Mouse (Mus musculus) embryonic facial prominence, embryonic 10.5 days (tissue): ENCODE data around the gene Fancg. TPM values are rescaled to one million over a fixed set of nuclear protein-coding genes. Genes with fewer than 3 reads are reported as not detected.
A peak's percentile ranks its signal among the peaks of the same experiment; 100 is the strongest.

Experiments used
- DNase-seq: peaks from one replicate; pipeline ENCODE4 v3.0.0-alpha.2; 2017; ENCODE audit warnings: low spot score
- H3K27ac ChIP-seq: fragments of 300-500 bp; sonication (generic); replicated peaks from 2 replicates; pipeline ENCODE4 v1.5.1; 2016; ENCODE audit warnings: mild to moderate bottlenecking
- H3K27me3 ChIP-seq: fragments of 300-500 bp; sonication (generic); replicated peaks from 2 replicates; pipeline ENCODE4 v1.6.1; 2016; ENCODE audit warnings: low read depth, mild to moderate bottlenecking; ENCODE audit not compliant: poor library complexity, severe bottlenecking
- H3K36me3 ChIP-seq: fragments of 300-500 bp; sonication (generic); replicated peaks from 2 replicates; pipeline ENCODE4 v1.6.1; 2016; ENCODE audit warnings: mild to moderate bottlenecking, moderate library complexity
- H3K4me1 ChIP-seq: fragments of 300-500 bp; sonication (generic); 2 replicates; pipeline ENCODE4 v1.6.1; 2016
- H3K4me3 ChIP-seq: fragments of 300-500 bp; sonication (generic); 2 replicates; pipeline ENCODE4 v1.5.1; 2016; ENCODE audit warnings: mild to moderate bottlenecking, moderate library complexity
- H3K9me3 ChIP-seq: fragments of 300-500 bp; sonication (generic); 2 replicates; pipeline ENCODE4 v1.6.1; 2016; ENCODE audit warnings: mild to moderate bottlenecking
- WGBS: fragments of 180-500 bp; shearing (Covaris S2); methylation state at CpG from one replicate; pipeline ENCODE4 v1.1.7; 2016; 5-methylcytosine and 5-hydroxymethylcytosine counted together
- polyA plus RNA-seq: library from polyadenylated mRNA; unstranded; fragments of >200 nt; fragmentation: Nextera tagmentation; extraction: Ambion mirVana; gene quantifications from 2 replicates; pipeline ENCODE4 v1.2.1, GENCODE M21; 2016

The Fancg gene
- polyA plus RNA-seq, 1 experiment from 2014 or later, result 26.0 TPM

- peaks cover 33% of the 10 kb centered on the region for H3K36me3 ChIP-seq
- H3K4me1 ChIP-seq, result peaks cover 57% of the 10 kb centered on the region
- peaks cover 21% of the 10 kb centered on the region for H3K27me3 ChIP-seq
- DNase-seq, result no peak
- H3K9me3 ChIP-seq, result no peaks in the 10 kb centered on the region
- 84% methylated on average over 7 of the region's 7 CpGs for WGBS
- 0 out of 2 replicates have a peak overlapping the region, but pooled peaks have one; percentile 14 for H3K27ac ChIP-seq
- H3K4me3 ChIP-seq, result no peak overlapping the region
Observed at GRCm38 (mm10) chr4:42952563-42952962, 57.7 kb downstream of the Fancg start.

Other genes with a start within 250 kb of the Fancg start
- 0.30 and 0.63 TPM in 2 replicates for gene Ccl21a, start 236.5 kb downstream of the Fancg start, polyA plus RNA-seq
- gene Fam205a1, start 156.6 kb downstream of the Fancg start, polyA plus RNA-seq, result 0.05 TPM in 1 of 2 replicates, not detected in the other
- 0.20 TPM in 1 of 2 replicates, not detected in the other for gene Gm12394, start 153.7 kb downstream of the Fancg start, polyA plus RNA-seq
- gene Fam205c, start 136.3 kb downstream of the Fancg start, polyA plus RNA-seq, result 0.15 and 0.25 TPM in 2 replicates
- 0.44 and 1.2 TPM in 2 replicates for gene Phf24, start 93.8 kb downstream of the Fancg start, polyA plus RNA-seq
- 10.3 and 10.9 TPM in 2 replicates for gene Dnajb5, start 60.7 kb downstream of the Fancg start, polyA plus RNA-seq
- gene 1700022I11Rik, start 40.9 kb downstream of the Fancg start, polyA plus RNA-seq, result 0.54 and 0.76 TPM in 2 replicates
- gene Vcp, start 10.0 kb downstream of the Fancg start, polyA plus RNA-seq, result 664 and 683 TPM in 2 replicates
- 25.8 and 27.3 TPM in 2 replicates for gene Pigo, start 15.3 kb upstream of the Fancg start, polyA plus RNA-seq
- gene Stoml2, start 21.2 kb upstream of the Fancg start, polyA plus RNA-seq, result 467 and 485 TPM in 2 replicates
- 13.1 and 14.3 TPM in 2 replicates for gene Fam214b, start 35.7 kb upstream of the Fancg start, polyA plus RNA-seq
- gene Unc13b, start 48.4 kb upstream of the Fancg start, polyA plus RNA-seq, result 4.8 and 6.6 TPM in 2 replicates